Mouse (Mus musculus): Measurements from ENCODE around the gene Tbrg1.

Tbrg1 gene

GRCm38 (mm10) chr9:37629941-37630340 is 27.2 kb downstream of the Tbrg1 start:
- no peak for DNase-seq (ENCODE audit: low spot score)

- no peak for DNase-seq (ENCODE audit: low spot score)
Measured at GRCm38 (mm10) chr9:37628581-37628980, 28.5 kb downstream of the Tbrg1 start.

- DNase-seq (ENCODE audit: low spot score) = no peak
Measured at GRCm38 (mm10) chr9:37627263-37627662, 29.8 kb downstream of the Tbrg1 start.

- no peak for DNase-seq (ENCODE audit: low spot score)
Measured at GRCm38 (mm10) chr9:37626103-37626567, 31.0 kb downstream of the Tbrg1 start.

- peak; percentile 48 for DNase-seq (ENCODE audit: low spot score)
Measured at GRCm38 (mm10) chr9:37625641-37626040, 31.5 kb downstream of the Tbrg1 start.

GRCm38 (mm10) chr9:37625129-37625528 is 32.0 kb downstream of the Tbrg1 start:
- no peak for DNase-seq (ENCODE audit: low spot score)

- no peak for DNase-seq (ENCODE audit: low spot score)
Measured at GRCm38 (mm10) chr9:37624502-37624901, 32.6 kb downstream of the Tbrg1 start.

GRCm38 (mm10) chr9:37623981-37624380 is 33.1 kb downstream of the Tbrg1 start:
- no peak for DNase-seq (ENCODE audit: low spot score)

GRCm38 (mm10) chr9:37621290-37621689 is 35.8 kb downstream of the Tbrg1 start:
- no peak for DNase-seq (ENCODE audit: low spot score)

- peak; percentile 63 for DNase-seq (ENCODE audit: low spot score)
Measured at GRCm38 (mm10) chr9:37616770-37617169, 40.3 kb downstream of the Tbrg1 start.

- no peak for DNase-seq (ENCODE audit: low spot score)
Measured at GRCm38 (mm10) chr9:37615220-37615619, 41.9 kb downstream of the Tbrg1 start.

- no peak for DNase-seq (ENCODE audit: low spot score)
Measured at GRCm38 (mm10) chr9:37614316-37614715, 42.8 kb downstream of the Tbrg1 start.

- DNase-seq (ENCODE audit: low spot score) = no peak
Measured at GRCm38 (mm10) chr9:37613911-37614280, 43.2 kb downstream of the Tbrg1 start.

GRCm38 (mm10) chr9:37613182-37613910 is 43.8 kb downstream of the Tbrg1 start, which contains the start of gene Spa17:
Gene Spa17 (minus strand): TSS chr9:37613722.
- peak; percentile 90 for DNase-seq (ENCODE audit: low spot score)

GRCm38 (mm10) chr9:37609558-37609957 is 47.6 kb downstream of the Tbrg1 start:
- DNase-seq (ENCODE audit: low spot score) = no peak

GRCm38 (mm10) chr9:37605089-37605488 is 52.0 kb downstream of the Tbrg1 start:
- DNase-seq (ENCODE audit: low spot score) = no peak

- no peak for DNase-seq (ENCODE audit: low spot score)
Measured at GRCm38 (mm10) chr9:37600538-37601205, 56.4 kb downstream of the Tbrg1 start.

All from embryo, embryonic 10 days (tissue).